Mouse (Mus musculus) MEL (cell line): ENCODE measurements at regions not wholly inside any gene's neighbourhood (a gene's known extent, or its start where the extent isn't known, plus 50 kb on each side); places are given as distances from the start of the nearest gene placed in this dataset.

Experiments used
- DNase-seq: peaks from one replicate; pipeline ENCODE4 v3.0.0; 2011; ENCODE audit warnings: low read depth, low spot score
- H3K27ac ChIP-seq: 2 replicates; pipeline ENCODE4 v1.5.1; 2012; ENCODE audit warnings: low read depth, mild to moderate bottlenecking, control low read depth, low read length, moderate library complexity; ENCODE audit not compliant: control insufficient read depth
- H3K27me3 ChIP-seq, 2 experiments: fragments of 150-350 bp in 1 of 2; sonication (generic) in 1 of 2; 2 replicates each; pipeline ENCODE4 v1.6.1; 2012; ENCODE audit warnings: low read length in 2 of 2, mild to moderate bottlenecking in 2 of 2, improper control_type of control experiment in 1 of 2, moderate library complexity in 1 of 2; ENCODE audit not compliant: insufficient read depth in 2 of 2, control insufficient read depth in 1 of 2
- H3K36me3 ChIP-seq, 2 experiments: 2 replicates each; pipeline ENCODE4 v1.6.1; 2012 to 2014; ENCODE audit warnings: low read length in 2 of 2, improper control_type of control experiment in 1 of 2, inconsistent platforms in 1 of 2, mild to moderate bottlenecking in 1 of 2; ENCODE audit not compliant: insufficient read depth in 2 of 2, control insufficient read depth in 1 of 2
- H3K4me1 ChIP-seq, 2 experiments: fragments of 150-350 bp in 1 of 2; sonication (generic) in 1 of 2; 2 replicates each; pipeline ENCODE4 v1.6.1; 2012; ENCODE audit warnings: low read length in 2 of 2, improper control_type of control experiment in 1 of 2, mild to moderate bottlenecking in 1 of 2; ENCODE audit not compliant: insufficient read depth in 2 of 2, control insufficient read depth in 1 of 2
- H3K4me3 ChIP-seq, 2 experiments: fragments of 150-350 bp in 1 of 2; sonication (generic) in 1 of 2; 2 replicates each; pipeline ENCODE4 v1.5.1; 2012; ENCODE audit warnings: low read depth in 2 of 2, low read length in 2 of 2, mild to moderate bottlenecking in 2 of 2, moderate library complexity in 2 of 2, control low read depth in 1 of 2, improper control_type of control experiment in 1 of 2; ENCODE audit not compliant: control insufficient read depth in 1 of 2, insufficient read depth in 1 of 2
- H3K79me2 ChIP-seq: 2 replicates; pipeline ENCODE4 v1.6.1; 2012; ENCODE audit warnings: mild to moderate bottlenecking, low read length, moderate library complexity; ENCODE audit not compliant: control insufficient read depth, poor library complexity, insufficient read depth
- H3K9ac ChIP-seq: 2 replicates; pipeline ENCODE4 v1.6.1; 2012; ENCODE audit warnings: low read depth, mild to moderate bottlenecking, control low read depth, low read length, moderate library complexity; ENCODE audit not compliant: control insufficient read depth, poor library complexity, severe bottlenecking
- H3K9me3 ChIP-seq: fragments of 150-350 bp; sonication (generic); replicated peaks from 2 replicates; pipeline ENCODE4 v1.6.1; 2012; ENCODE audit warnings: mild to moderate bottlenecking, low read length, improper control_type of control experiment, moderate library complexity; ENCODE audit not compliant: insufficient read depth
- BHLHE40 ChIP-seq: IDR thresholded peaks from 2 replicates; pipeline ENCODE4 v1.6.1; 2012; ENCODE audit warnings: low read depth, mild to moderate bottlenecking, inconsistent platforms, low read length, improper control_type of control experiment, borderline replicate concordance
- CHD1 ChIP-seq: IDR thresholded peaks from 2 replicates; pipeline ENCODE4 v1.6.1; 2012; ENCODE audit warnings: low read depth, mild to moderate bottlenecking, inconsistent platforms, low read length, improper control_type of control experiment
- CTCF ChIP-seq, 3 experiments: IDR thresholded peaks in 2 of 3; conservative IDR thresholded peaks in 1 of 3; 2 replicates each; pipeline ENCODE4 v1.5.1; 2011 to 2012; ENCODE audit warnings: low read length in 3 of 3, low read depth in 2 of 3, mild to moderate bottlenecking in 2 of 3, improper control_type of control experiment in 1 of 3, inconsistent platforms in 1 of 3, mixed read lengths in 1 of 3, moderate library complexity in 1 of 3; ENCODE audit not compliant: control insufficient read depth in 1 of 3, insufficient read depth in 1 of 3, poor library complexity in 1 of 3, severe bottlenecking in 1 of 3
- E2F4 ChIP-seq: IDR thresholded peaks from 2 replicates; pipeline ENCODE4 v1.6.1; 2011; ENCODE audit warnings: low read depth, low read length, improper control_type of control experiment, borderline replicate concordance
- ELF1 ChIP-seq: IDR thresholded peaks from 2 replicates; pipeline ENCODE4 v1.6.1; 2014; ENCODE audit warnings: low read depth, mild to moderate bottlenecking, inconsistent platforms, low read length, improper control_type of control experiment, moderate library complexity
- EP300 ChIP-seq, 2 experiments: IDR thresholded peaks; 2 replicates each; pipeline ENCODE4 v1.6.1; 2011; ENCODE audit warnings: improper control_type of control experiment in 2 of 2, low read length in 2 of 2, low read depth in 1 of 2, mild to moderate bottlenecking in 1 of 2
- ETS1 ChIP-seq: IDR thresholded peaks from 2 replicates; pipeline ENCODE4 v1.6.1; 2012; ENCODE audit warnings: low read depth, mild to moderate bottlenecking, inconsistent platforms, low read length, improper control_type of control experiment, moderate library complexity
- GABPA ChIP-seq: IDR thresholded peaks from 2 replicates; pipeline ENCODE4 v1.6.1; 2012; ENCODE audit warnings: low read depth, mild to moderate bottlenecking, inconsistent platforms, low read length, improper control_type of control experiment, moderate library complexity
- GATA1 ChIP-seq: IDR thresholded peaks from 2 replicates; pipeline ENCODE4 v1.6.1; 2011; ENCODE audit warnings: low read depth, low read length, improper control_type of control experiment
- HCFC1 ChIP-seq: IDR thresholded peaks from 2 replicates; pipeline ENCODE4 v1.6.1; 2012; ENCODE audit warnings: low read depth, mild to moderate bottlenecking, inconsistent platforms, low read length, improper control_type of control experiment, moderate library complexity
- MAFK ChIP-seq: IDR thresholded peaks from 2 replicates; pipeline ENCODE4 v1.6.1; 2011; ENCODE audit warnings: low read depth, mild to moderate bottlenecking, low read length, improper control_type of control experiment, borderline replicate concordance
- MEF2A ChIP-seq: IDR thresholded peaks from 2 replicates; pipeline ENCODE4 v1.6.1; 2014; ENCODE audit warnings: low read depth, mild to moderate bottlenecking, inconsistent platforms, low read length, improper control_type of control experiment; ENCODE audit not compliant: poor library complexity, insufficient replicate concordance, severe bottlenecking; ENCODE audit errors: extremely low read depth
- NELFE ChIP-seq: IDR thresholded peaks from 2 replicates; pipeline ENCODE4 v1.6.1; 2011; ENCODE audit warnings: low read depth, low read length, improper control_type of control experiment
- NRF1 ChIP-seq: IDR thresholded peaks from 2 replicates; pipeline ENCODE4 v1.6.1; 2014; ENCODE audit warnings: low read depth, mild to moderate bottlenecking, inconsistent platforms, low read length, improper control_type of control experiment, moderate library complexity; ENCODE audit not compliant: poor library complexity, insufficient read depth, severe bottlenecking
- POLR2A ChIP-seq, 2 experiments: IDR thresholded peaks; 2 replicates each; pipeline ENCODE4 v1.6.1; 2011 to 2012; ENCODE audit warnings: low read length in 2 of 2, mild to moderate bottlenecking in 2 of 2, control low read depth in 1 of 2, improper control_type of control experiment in 1 of 2, low read depth in 1 of 2, moderate library complexity in 1 of 2; ENCODE audit not compliant: control insufficient read depth in 1 of 2, insufficient read depth in 1 of 2, poor library complexity in 1 of 2
- RCOR1 ChIP-seq: IDR thresholded peaks from 2 replicates; pipeline ENCODE4 v1.6.1; 2012; ENCODE audit warnings: low read depth, mild to moderate bottlenecking, inconsistent platforms, low read length, improper control_type of control experiment
- TAL1 ChIP-seq: IDR thresholded peaks from 2 replicates; pipeline ENCODE4 v1.6.1; 2012; ENCODE audit warnings: mild to moderate bottlenecking, inconsistent platforms, low read length, moderate library complexity, mixed read lengths
- TBP ChIP-seq: IDR thresholded peaks from 2 replicates; pipeline ENCODE4 v1.8.0; 2011; ENCODE audit warnings: low read depth, low read length, improper control_type of control experiment
- TCF12 ChIP-seq: IDR thresholded peaks from 2 replicates; pipeline ENCODE4 v1.6.1; 2014; ENCODE audit warnings: low read depth, mild to moderate bottlenecking, inconsistent platforms, low read length, improper control_type of control experiment, moderate library complexity
- UBTF ChIP-seq: IDR thresholded peaks from 2 replicates; pipeline ENCODE4 v1.6.1; 2012; ENCODE audit warnings: low read depth, mild to moderate bottlenecking, inconsistent platforms, low read length, improper control_type of control experiment, moderate library complexity, borderline replicate concordance; ENCODE audit not compliant: insufficient read depth
- USF2 ChIP-seq, 2 experiments: IDR thresholded peaks; 2 replicates each; pipeline ENCODE4 v1.6.1; 2011 to 2012; ENCODE audit warnings: improper control_type of control experiment in 2 of 2, low read length in 2 of 2, borderline replicate concordance in 1 of 2, inconsistent platforms in 1 of 2, low read depth in 1 of 2, mild to moderate bottlenecking in 1 of 2; ENCODE audit not compliant: insufficient read depth in 1 of 2
- ZC3H11A ChIP-seq: IDR thresholded peaks from 2 replicates; pipeline ENCODE4 v1.6.1; 2012; ENCODE audit warnings: low read depth, mild to moderate bottlenecking, inconsistent platforms, low read length, improper control_type of control experiment
- ZKSCAN1 ChIP-seq: IDR thresholded peaks from 2 replicates; pipeline ENCODE4 v1.6.1; 2012; ENCODE audit warnings: low read depth, mild to moderate bottlenecking, inconsistent platforms, low read length, improper control_type of control experiment, moderate library complexity
- ZMIZ1 ChIP-seq: IDR thresholded peaks from 2 replicates; pipeline ENCODE4 v1.6.1; 2012; ENCODE audit warnings: low read depth, mild to moderate bottlenecking, inconsistent platforms, low read length, improper control_type of control experiment, moderate library complexity

DNA sequence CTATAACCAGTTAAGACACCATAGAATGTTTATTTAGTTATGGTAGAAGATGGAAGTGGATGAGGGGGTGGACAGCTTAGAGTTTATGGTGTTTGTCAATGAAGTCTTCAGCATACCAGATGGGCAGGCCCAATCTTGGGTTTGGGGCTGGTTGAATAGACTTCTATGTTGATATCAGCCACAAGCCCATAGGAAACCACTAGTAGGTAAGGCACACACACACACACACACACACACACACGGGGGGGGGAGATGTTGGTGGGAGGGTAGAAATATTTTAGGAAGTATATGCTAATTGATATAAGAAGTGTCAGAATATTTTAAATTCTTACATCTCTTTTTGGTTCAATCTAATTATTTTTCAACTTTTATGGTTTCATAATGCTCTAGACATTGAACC lies 72.4 kb downstream of the Cd24a start (continued):
- TF ChIP-seq EP300 (IDR thresholded peaks at IDR 0.05; ENCODE audit: low read depth in 1 of 2, low read length in 2 of 2) (peak; percentile 48 to 55; a peak in 1 of 4 replicates), TBP (no peak), HCFC1 (no peak), ETS1 (peak; percentile 70; the same call in 1 of the 2 replicates), CHD1 (no peak), POLR2A (IDR thresholded peaks at IDR 0.05; ENCODE audit: control insufficient read depth in 1 of 2, insufficient read depth in 1 of 2, low read depth in 1 of 2, low read length in 2 of 2, poor library complexity in 1 of 2) (no peak)

DNA sequence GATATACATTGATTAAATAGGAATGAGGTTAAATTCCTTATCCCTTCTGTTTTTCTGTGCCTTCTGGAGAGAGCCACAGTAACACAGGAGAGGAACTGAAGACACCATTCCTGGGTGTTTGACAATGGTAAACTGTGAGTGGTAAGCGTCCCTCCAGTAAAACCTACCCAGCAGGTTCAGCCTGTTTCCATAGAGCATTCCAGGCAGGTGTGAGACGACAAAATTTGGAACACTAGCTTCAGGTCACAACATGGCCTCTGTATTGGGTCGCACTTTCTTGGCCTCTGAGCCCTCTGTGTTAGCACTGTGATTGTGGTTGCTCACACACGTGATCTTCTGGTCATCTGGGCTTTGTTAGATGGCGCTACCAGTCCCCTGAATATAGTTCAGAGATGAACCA lies 73.4 kb downstream of the Cd24a start:
- H3K4me3 ChIP-seq: no peak overlapping the region
- H3K27me3 ChIP-seq: no peaks in the 10 kb centered on the region
- H3K9me3 ChIP-seq: no peaks in the 10 kb centered on the region
- no peak for TF ChIP-seq GATA1
- no peak overlapping the region for H3K27ac ChIP-seq
- peaks cover 0 to 29% of the 10 kb centered on the region in 2 experiments; a peak in 2 of 4 replicates for H3K36me3 ChIP-seq
- peaks cover 5% of the 10 kb centered on the region for H3K79me2 ChIP-seq
- no peak for DNase-seq
- peaks cover 8 to 18% of the 10 kb centered on the region in 2 experiments for H3K4me1 ChIP-seq
- H3K9ac ChIP-seq: no peak overlapping the region

DNA sequence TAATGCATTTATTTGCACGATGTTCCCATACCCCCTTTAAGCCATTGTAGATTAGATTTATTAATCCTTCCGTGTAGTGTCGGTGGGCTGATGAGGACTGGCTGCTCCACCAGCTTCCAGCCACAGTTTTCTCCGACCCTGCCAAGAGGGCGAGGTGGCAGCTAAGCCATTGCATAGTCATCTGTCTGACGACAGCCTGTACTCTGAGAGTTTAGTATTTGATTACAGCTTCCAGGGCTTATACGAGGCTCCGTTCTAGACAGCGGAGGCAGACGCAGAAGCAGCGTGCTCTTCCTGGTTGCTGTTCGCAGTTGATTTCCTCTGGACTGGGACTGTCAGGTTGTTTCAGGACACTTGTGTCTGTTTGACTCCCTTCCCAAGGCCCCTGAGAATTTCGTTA lies 73.8 kb downstream of the Cd24a start:
- peaks cover 8 to 17% of the 10 kb centered on the region in 2 experiments for H3K4me1 ChIP-seq

More for the DNA sequence above, 73.8 kb downstream of the Cd24a start:
- H3K27me3 ChIP-seq: no peaks in the 10 kb centered on the region
- H3K9ac ChIP-seq: no peak overlapping the region
- no peak for TF ChIP-seq ZC3H11A
- no peak for TF ChIP-seq ELF1
- no peak for TF ChIP-seq TCF12
- no peak for TF ChIP-seq BHLHE40
- TF ChIP-seq ETS1: no peak
- no peak for TF ChIP-seq RCOR1
- no peak for TF ChIP-seq ZKSCAN1
- no peak for TF ChIP-seq GATA1
- no peak for TF ChIP-seq CTCF (IDR thresholded peaks at IDR 0.05 in 2 of 3, conservative IDR thresholded peaks at IDR 0.05 in 1 of 3; ENCODE audit: control insufficient read depth in 1 of 3, insufficient read depth in 1 of 3, low read depth in 2 of 3, low read length in 3 of 3, poor library complexity in 1 of 3, severe bottlenecking in 1 of 3)
- no peak for TF ChIP-seq CHD1
- TF ChIP-seq NRF1: no peak
- no peak for TF ChIP-seq E2F4
- no peak for TF ChIP-seq GABPA
- TF ChIP-seq NELFE: no peak
- TF ChIP-seq UBTF: no peak
- TF ChIP-seq USF2 (IDR thresholded peaks at IDR 0.05; ENCODE audit: borderline replicate concordance in 1 of 2, insufficient read depth in 1 of 2, low read depth in 1 of 2, low read length in 2 of 2): no peak
- TF ChIP-seq MEF2A: no peak
- TF ChIP-seq TAL1: no peak
- TF ChIP-seq ZMIZ1: no peak
- TF ChIP-seq MAFK: no peak
- H3K9me3 ChIP-seq: no peaks in the 10 kb centered on the region
- DNase-seq: no peak
- peaks cover 5% of the 10 kb centered on the region for H3K79me2 ChIP-seq
- H3K36me3 ChIP-seq: peaks cover 0 to 28% of the 10 kb centered on the region in 2 experiments; a peak in 2 of 4 replicates
- no peak overlapping the region for H3K27ac ChIP-seq
- no peak overlapping the region for H3K4me3 ChIP-seq
